ENCODE assay signal across 10 mouse cellular contexts in genomic region chr5:121477680-121478079, GRCm38 (mm10). TPM values are rescaled to one million over a fixed set of nuclear protein-coding genes. Genes with fewer than 3 reads are reported as not detected.
A peak's percentile ranks its signal among the peaks of the same experiment; 100 is the strongest.
DNase-seq lines count a peak whose midpoint lies in the region; TF ChIP-seq lines count a peak whose summit lies in the region.
"Had no signal": no experiment of that assay in that cellular context is flagged by ENCODE, and none has a peak within 500 bp of the region (broad histone marks: within the 10 kb centered on the region; RNA-seq: fewer than 3 reads in every experiment).

No protein-coding gene starts in this region.

- H3K27me3 ChIP-seq in CH12.LX (replicated peaks): no peaks in the 10 kb centered on the region
- H3K27me3 ChIP-seq: heart, embryonic 13.5 days; midbrain, embryonic 12.5 days had no signal

- in situ Hi-C loops in CH12.LX (cut with MboI; ENCODE audit: low pct_ligation_motif_present, low pct_unique_long_range_greater_than_20kb, low sequenced_read_pairs): no loop called here

- H3K4me3 ChIP-seq in layer of hippocampus, adult 2 months: no peak overlapping the region
- H3K4me3 ChIP-seq in CH12.LX (replicated peaks in 1 of 3; ENCODE audit: low read depth in 2 of 3, low read length in 2 of 3, poor library complexity in 1 of 3): no peak overlapping the region
- H3K4me3 ChIP-seq: heart, embryonic 13.5 days; midbrain, embryonic 12.5 days had no signal

- DNase-seq in adrenal gland, adult 2 months: peak; percentile 22
- DNase-seq in adrenal gland, adult 8-10 months: no peak
- peak; percentile 37 to 65 for DNase-seq in layer of hippocampus, adult 2 months (ENCODE audit: low spot score in 2 of 2)
- no peak for DNase-seq in layer of hippocampus, adult 9-11 months
- DNase-seq in CH12.LX (ENCODE audit: extremely low read depth): peak; percentile 72
- peak; percentile 89 for DNase-seq in embryo, embryonic 10.5 days (ENCODE audit: low spot score)
- peak; percentile 74 for DNase-seq in lung, postnatal 10 days
- no peak for DNase-seq in gastrocnemius, postnatal 14 days

- peak; percentile 90 for TF ChIP-seq CTCF in layer of hippocampus, adult 2 months (conservative IDR thresholded peaks at IDR 0.05)
- peak; percentile 61 to 96 for TF ChIP-seq CTCF in CH12.LX (conservative IDR thresholded peaks at IDR 0.05 in 1 of 2, IDR thresholded peaks at IDR 0.05 in 1 of 2; ENCODE audit: low read depth in 2 of 2, low read length in 2 of 2)

- no peaks in the 10 kb centered on the region for H3K9me3 ChIP-seq in CH12.LX (replicated peaks; ENCODE audit: low read length)
- H3K9me3 ChIP-seq: heart, embryonic 13.5 days; midbrain, embryonic 12.5 days had no signal

- H3K4me2 ChIP-seq in CH12.LX (ENCODE audit: insufficient read depth, low read depth, poor library complexity, severe bottlenecking): no peak overlapping the region
- H3K4me2 ChIP-seq: heart, embryonic 13.5 days; midbrain, embryonic 12.5 days had no signal

- TF ChIP-seq RAD21 in CH12.LX (IDR thresholded peaks at IDR 0.05; ENCODE audit: low read depth, low read length): peak; percentile 98

- H3K4me1 ChIP-seq in CH12.LX (ENCODE audit: control insufficient read depth in 1 of 2, insufficient read depth in 2 of 2): peaks cover 0 to 3% of the 10 kb centered on the region in 2 experiments; a peak in 1 of 4 replicates
- H3K4me1 ChIP-seq: heart, embryonic 13.5 days; midbrain, embryonic 12.5 days had no signal

- H3K36me3 ChIP-seq in CH12.LX (replicated peaks in 1 of 2; ENCODE audit: control insufficient read depth in 1 of 2, insufficient read depth in 1 of 2, low read length in 1 of 2): no peaks in the 10 kb centered on the region
- H3K36me3 ChIP-seq: heart, embryonic 13.5 days; midbrain, embryonic 12.5 days had no signal

- TF ChIP-seq EP300 in CH12.LX (IDR thresholded peaks at IDR 0.05; ENCODE audit: low read length): no peak

- no peak overlapping the region for H3K9ac ChIP-seq in CH12.LX (ENCODE audit: insufficient read depth, low read depth)
- H3K9ac ChIP-seq: heart, embryonic 13.5 days; midbrain, embryonic 12.5 days had no signal

- dilution Hi-C loops in CH12.LX (cut with MboI; ENCODE audit: extremely low pct_ligation_motif_present, extremely low pct_unique_long_range_greater_than_20kb, low sequenced_read_pairs): no loop called here

- H3K79me2 ChIP-seq in CH12.LX (replicated peaks; ENCODE audit: control insufficient read depth, extremely low read depth, insufficient read depth, poor library complexity, severe bottlenecking): no peaks in the 10 kb centered on the region

- no peak for TF ChIP-seq POLR2A in CH12.LX (IDR thresholded peaks at IDR 0.05; ENCODE audit: low read depth, low read length)

- no peak overlapping the region for H3K27ac ChIP-seq in layer of hippocampus, adult 2 months
- H3K27ac ChIP-seq in CH12.LX (ENCODE audit: insufficient read depth, low read depth): no peak overlapping the region
- H3K27ac ChIP-seq: heart, embryonic 13.5 days; midbrain, embryonic 12.5 days had no signal

- intact Hi-C loops in gastrocnemius, postnatal 14 days (cut with DNase I; ENCODE audit: low total_unique reads): no loop called here

TF ChIP-seq in CH12.LX, 34 proteins besides CTCF, POLR2A, EP300 and RAD21:
- TF ChIP-seq ZKSCAN1 (IDR thresholded peaks at IDR 0.05; ENCODE audit: borderline replicate concordance, low read depth, low read length) (no peak), BHLHE40 (IDR thresholded peaks at IDR 0.05; ENCODE audit: low read depth, low read length) (no peak), IRF4 (IDR thresholded peaks at IDR 0.05; ENCODE audit: low read depth, low read length) (peak; percentile 42; the same call in 1 of the 2 replicates), USF2 (conservative IDR thresholded peaks at IDR 0.05; ENCODE audit: low read depth, low read length) (no peak), SMC3 (IDR thresholded peaks at IDR 0.05; ENCODE audit: low read depth, low read length) (peak; percentile 90), USF1 (IDR thresholded peaks at IDR 0.05; ENCODE audit: low read depth, low read length) (no peak), NELFE (IDR thresholded peaks at IDR 0.05; ENCODE audit: low read depth, low read length) (no peak; the same call in 1 of the 2 replicates), ZC3H11A (IDR thresholded peaks at IDR 0.05; ENCODE audit: low read depth, low read length) (peak; percentile 45; the same call in 1 of the 2 replicates), JUND (conservative IDR thresholded peaks at IDR 0.05; ENCODE audit: low read depth, low read length) (no peak), ZMIZ1 (IDR thresholded peaks at IDR 0.05; ENCODE audit: low read depth, low read length) (no peak), MAFK (IDR thresholded peaks at IDR 0.05; ENCODE audit: insufficient replicate concordance, low read length) (no peak), MXI1 (IDR thresholded peaks at IDR 0.05; ENCODE audit: low read depth, low read length) (no peak), CHD2 (IDR thresholded peaks at IDR 0.05; ENCODE audit: low read length) (no peak), JUN (IDR thresholded peaks at IDR 0.05; ENCODE audit: insufficient read depth, low read depth, low read length) (no peak), MYC (IDR thresholded peaks at IDR 0.05; ENCODE audit: low read depth, low read length) (no peak), CHD1 (IDR thresholded peaks at IDR 0.05; ENCODE audit: low read depth, low read length) (no peak), TCF12 (IDR thresholded peaks at IDR 0.05; ENCODE audit: low read depth, low read length) (no peak), MEF2A (IDR thresholded peaks at IDR 0.05; ENCODE audit: borderline replicate concordance, low read depth, low read length) (no peak), GABPA (IDR thresholded peaks at IDR 0.05; ENCODE audit: insufficient replicate concordance, low read depth, low read length) (no peak), NRF1 (IDR thresholded peaks at IDR 0.05; ENCODE audit: low read depth, low read length) (no peak), HCFC1 (IDR thresholded peaks at IDR 0.05; ENCODE audit: low read depth, low read length) (no peak)

RNA-seq across cellular contexts. Expression of gene Erp29, which starts 25.4 kb away (rescaled TPM):
- total RNA-seq in adrenal gland, adult 2 months (2021): 100 to 1,000 TPM in 1 of 2 experiments, 10 to 100 TPM in 1; 85.4 to 113 TPM
- polyA plus RNA-seq in adrenal gland, adult 2 months (2012; rRNA removed): 36.8 and 41.9 TPM in 2 replicates
- total RNA-seq in adrenal gland, adult 8-10 months (2022): 100 to 1,000 TPM; 105 to 121 (median 115) TPM
- 100 to 1,000 TPM; 127 to 144 TPM for total RNA-seq in layer of hippocampus, adult 2 months (2021)
- total RNA-seq in CH12.LX (2012; rRNA removed) (252 and 297 TPM in 2 replicates), CH12.LX (2014; rRNA removed) (204 and 243 TPM in 2 replicates)
- 258 and 286 TPM in 2 replicates for polyA plus RNA-seq in CH12.LX (2012; ENCODE audit: insufficient read length, low read depth)
- 10 to 100 TPM; 50.7 to 61.3 TPM for total RNA-seq in gastrocnemius, postnatal 14 days (2021)

RNA-seq across cellular contexts. Expression of gene Adam1b, which starts 25.6 kb away (rescaled TPM):
- total RNA-seq in adrenal gland, adult 2 months (2021): not detected
- not detected in 2 replicates for polyA plus RNA-seq in adrenal gland, adult 2 months (2012; rRNA removed)
- under 1 TPM in 2 of 4 experiments, not detected in 2; 0.12 to 0.16 TPM for total RNA-seq in adrenal gland, adult 8-10 months (2022)
- not detected for total RNA-seq in layer of hippocampus, adult 2 months (2021)
- 0.04 TPM in 1 of 2 replicates, not detected in the other for total RNA-seq in CH12.LX (2012; rRNA removed)
- not detected in 2 replicates for total RNA-seq in CH12.LX (2014; rRNA removed)
- polyA plus RNA-seq in CH12.LX (2012; ENCODE audit: insufficient read length, low read depth): 0.08 TPM in 1 of 2 replicates, not detected in the other
- not detected for total RNA-seq in gastrocnemius, postnatal 14 days (2021)
- polyA plus RNA-seq: midbrain, embryonic 12.5 days had no signal

RNA-seq across cellular contexts. Expression of gene Tmem116, which starts 26.0 kb away (rescaled TPM):
- 1 to 10 TPM; 2.6 to 4.8 TPM for total RNA-seq in adrenal gland, adult 2 months (2021)
- polyA plus RNA-seq in adrenal gland, adult 2 months (2012; rRNA removed): 3.3 and 8.1 TPM in 2 replicates
- 1 to 10 TPM; 3.2 to 7.3 (median 4.5) TPM for total RNA-seq in adrenal gland, adult 8-10 months (2022)
- total RNA-seq in layer of hippocampus, adult 2 months (2021): 1 to 10 TPM; 7.7 to 8.6 TPM
- total RNA-seq in CH12.LX (2012; rRNA removed): 2.3 and 2.5 TPM in 2 replicates
- 0.97 and 1.3 TPM in 2 replicates for total RNA-seq in CH12.LX (2014; rRNA removed)
- polyA plus RNA-seq in CH12.LX (2012; ENCODE audit: insufficient read length, low read depth): 2.5 and 3.2 TPM in 2 replicates
- total RNA-seq in gastrocnemius, postnatal 14 days (2021): 1 to 10 TPM; 4.4 to 4.8 TPM

Comparison
In these comparisons a context has a peak if more than half of its experiments do, and no peak if none do; other contexts are left out.
1. DNase-seq: peak in adrenal gland, adult 2 months (single experiment), layer of hippocampus, adult 2 months (2 of 2), CH12.LX (single experiment), embryo, embryonic 10.5 days (single experiment) and lung, postnatal 10 days (single experiment); none in adrenal gland, adult 8-10 months (single experiment), layer of hippocampus, adult 9-11 months (single experiment) and gastrocnemius, postnatal 14 days (single experiment).